Mouse (Mus musculus) myocyte (in vitro differentiated cells): Measurements from ENCODE around the gene Gm20388.

ENCODE experiments used
- CEBPB ChIP-seq: IDR thresholded peaks from 2 replicates; pipeline ENCODE4 v1.6.1; 2011; ENCODE audit warnings: mild to moderate bottlenecking, moderate library complexity; ENCODE audit not compliant: poor library complexity, insufficient read depth, severe bottlenecking
- E2F4 ChIP-seq: IDR thresholded peaks from one replicate; pipeline ENCODE4 v1.6.1; 2011; ENCODE audit warnings: mild to moderate bottlenecking, control low read depth, moderate library complexity; ENCODE audit not compliant: insufficient read depth
- MAX ChIP-seq: IDR thresholded peaks from one replicate; pipeline ENCODE4 v1.6.1; 2011; ENCODE audit warnings: low read depth, mild to moderate bottlenecking, control low read depth
- MYOD1 ChIP-seq, 3 experiments: IDR thresholded peaks; one replicate each; pipeline ENCODE4 v1.6.1; 2011; ENCODE audit warnings: control low read depth in 2 of 3, low read depth in 2 of 3, mild to moderate bottlenecking in 2 of 3, moderate library complexity in 1 of 3; ENCODE audit not compliant: insufficient read length in 2 of 3, control insufficient read depth in 1 of 3
- MYOG ChIP-seq, 3 experiments: IDR thresholded peaks; one replicate each; pipeline ENCODE4 v1.6.1; 2011; ENCODE audit warnings: control low read depth in 2 of 3, low read depth in 2 of 3, mild to moderate bottlenecking in 2 of 3; ENCODE audit not compliant: insufficient read length in 2 of 3, control insufficient read depth in 1 of 3, insufficient read depth in 1 of 3
- POLR2A ChIP-seq: IDR thresholded peaks from one replicate; pipeline ENCODE4 v1.6.1; 2011; ENCODE audit warnings: low read depth, mild to moderate bottlenecking, control low read depth, moderate library complexity; ENCODE audit not compliant: insufficient read length
- POLR2AphosphoS2 ChIP-seq: IDR thresholded peaks from one replicate; pipeline ENCODE4 v1.6.1; 2011; ENCODE audit warnings: low read depth, control low read depth; ENCODE audit not compliant: insufficient read length
- REST ChIP-seq: IDR thresholded peaks from one replicate; pipeline ENCODE4 v1.6.1; 2011; ENCODE audit warnings: mild to moderate bottlenecking, control low read depth, moderate library complexity; ENCODE audit not compliant: insufficient read depth, insufficient read length
- SRF ChIP-seq: IDR thresholded peaks from one replicate; pipeline ENCODE4 v1.6.1; 2011; ENCODE audit warnings: low read depth; ENCODE audit not compliant: control insufficient read depth, insufficient read length
- TCF12 ChIP-seq: IDR thresholded peaks from one replicate; pipeline ENCODE4 v1.6.1; 2011; ENCODE audit warnings: mild to moderate bottlenecking, control low read depth; ENCODE audit not compliant: poor library complexity, insufficient read depth, severe bottlenecking
- TCF3 ChIP-seq: IDR thresholded peaks from one replicate; pipeline ENCODE4 v1.6.1; 2011; ENCODE audit warnings: low read depth, control low read depth; ENCODE audit not compliant: insufficient read length
- USF1 ChIP-seq: IDR thresholded peaks from one replicate; pipeline ENCODE4 v1.6.1; 2011; ENCODE audit warnings: low read depth, mild to moderate bottlenecking, control low read depth, moderate library complexity

DNA sequence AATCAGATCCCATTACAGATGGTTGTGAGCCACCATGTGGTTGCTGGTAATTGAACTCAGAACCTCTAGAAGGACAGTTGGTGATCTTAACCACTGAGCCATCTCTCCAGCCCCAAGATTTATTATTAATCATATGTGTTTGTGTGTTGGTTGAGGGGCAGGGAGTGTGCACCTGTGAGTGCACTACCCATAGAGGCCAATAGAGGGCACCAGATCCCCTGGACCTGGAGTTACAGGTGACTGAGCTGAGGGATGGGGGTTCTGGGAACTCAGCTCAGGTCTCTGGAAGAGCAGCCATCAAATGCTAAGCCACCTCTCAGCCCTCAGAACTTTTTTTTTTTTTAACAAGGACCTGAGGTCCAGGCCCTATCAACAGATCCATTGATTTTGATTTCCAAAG lies 474.1 kb downstream of the Gm20388 start:
- no peak for TF ChIP-seq POLR2A
- no peak for TF ChIP-seq MYOD1 (IDR thresholded peaks at IDR 0.05; ENCODE audit: control insufficient read depth in 1 of 3, insufficient read length in 2 of 3, low read depth in 2 of 3)
- TF ChIP-seq E2F4, result no peak
- no peak for TF ChIP-seq USF1
- TF ChIP-seq TCF12, result no peak
- no peak for TF ChIP-seq TCF3
- no peak for TF ChIP-seq MAX
- no peak for TF ChIP-seq SRF
- no peak for TF ChIP-seq POLR2AphosphoS2
- no peak for TF ChIP-seq MYOG (IDR thresholded peaks at IDR 0.05; ENCODE audit: control insufficient read depth in 1 of 3, insufficient read depth in 1 of 3, insufficient read length in 2 of 3, low read depth in 2 of 3)
- no peak for TF ChIP-seq CEBPB
- TF ChIP-seq REST, result no peak
